Mouse (Mus musculus) 3134 (cell line): ENCODE measurements around the gene Abca12.

Experiments
- DNase-seq: peaks from one replicate; pipeline ENCODE4 v3.0.0-alpha.2; 2011; ENCODE audit warnings: low spot score; ENCODE audit not compliant: insufficient read length; ENCODE audit errors: extremely low read depth

Abca12 gene

GRCm38 (mm10) chr1:71414810-71415209 lies at the start of gene Abca12:
TSS of gene Abca12 (minus strand) at chr1:71414910.
- DNase-seq, result no peak

GRCm38 (mm10) chr1:71457961-71458360 lies 43.3 kb upstream of the Abca12 start:
- no peak for DNase-seq

- no peak for DNase-seq
These were observed 32.7 kb upstream of the Abca12 start for GRCm38 (mm10) chr1:71447424-71447823.

- DNase-seq, result no peak
These were observed 7.1 kb upstream of the Abca12 start for GRCm38 (mm10) chr1:71421741-71422333.

- DNase-seq, result no peak
These were observed 3.8 kb upstream of the Abca12 start for GRCm38 (mm10) chr1:71418467-71418866.

GRCm38 (mm10) chr1:71417951-71418350 lies 3.2 kb upstream of the Abca12 start:
- no peak for DNase-seq

GRCm38 (mm10) chr1:71414084-71414483 lies 626 bp downstream of the Abca12 start:
- no peak for DNase-seq

- peak; percentile 63 for DNase-seq
These were observed 1.6 kb downstream of the Abca12 start for GRCm38 (mm10) chr1:71413114-71413513.

- DNase-seq, result no peak
These were observed 7.0 kb downstream of the Abca12 start for GRCm38 (mm10) chr1:71407711-71408110.

- DNase-seq, result no peak
These were observed 17.1 kb downstream of the Abca12 start for GRCm38 (mm10) chr1:71397635-71398034.

- no peak for DNase-seq
These were observed 18.6 kb downstream of the Abca12 start for GRCm38 (mm10) chr1:71396105-71396504.

GRCm38 (mm10) chr1:71394177-71394576 lies 20.5 kb downstream of the Abca12 start:
- DNase-seq, result no peak

GRCm38 (mm10) chr1:71393489-71393888 lies 21.2 kb downstream of the Abca12 start:
- DNase-seq, result no peak

- no peak for DNase-seq
These were observed 22.2 kb downstream of the Abca12 start for GRCm38 (mm10) chr1:71392463-71392862.

GRCm38 (mm10) chr1:71386593-71386992 lies 28.1 kb downstream of the Abca12 start:
- DNase-seq, result no peak

GRCm38 (mm10) chr1:71384098-71384497 lies 30.6 kb downstream of the Abca12 start:
- no peak for DNase-seq

- no peak for DNase-seq
These were observed 41.6 kb downstream of the Abca12 start for GRCm38 (mm10) chr1:71373090-71373489.

GRCm38 (mm10) chr1:71370266-71370665 lies 44.4 kb downstream of the Abca12 start:
- no peak for DNase-seq

GRCm38 (mm10) chr1:71367770-71368169 lies 46.9 kb downstream of the Abca12 start:
- DNase-seq, result no peak

- no peak for DNase-seq
These were observed 71.7 kb downstream of the Abca12 start for GRCm38 (mm10) chr1:71342861-71343554.

- DNase-seq, result no peak
These were observed 72.5 kb downstream of the Abca12 start for GRCm38 (mm10) chr1:71342261-71342594.
